Mouse (Mus musculus): ENCODE measurements at regions not wholly inside any gene's neighbourhood (a gene's known extent, or its start where the extent isn't known, plus 50 kb on each side); places are given as distances from the start of the nearest gene placed in this dataset.
A peak's percentile ranks its signal among the peaks of the same experiment; 100 is the strongest.

DNA sequence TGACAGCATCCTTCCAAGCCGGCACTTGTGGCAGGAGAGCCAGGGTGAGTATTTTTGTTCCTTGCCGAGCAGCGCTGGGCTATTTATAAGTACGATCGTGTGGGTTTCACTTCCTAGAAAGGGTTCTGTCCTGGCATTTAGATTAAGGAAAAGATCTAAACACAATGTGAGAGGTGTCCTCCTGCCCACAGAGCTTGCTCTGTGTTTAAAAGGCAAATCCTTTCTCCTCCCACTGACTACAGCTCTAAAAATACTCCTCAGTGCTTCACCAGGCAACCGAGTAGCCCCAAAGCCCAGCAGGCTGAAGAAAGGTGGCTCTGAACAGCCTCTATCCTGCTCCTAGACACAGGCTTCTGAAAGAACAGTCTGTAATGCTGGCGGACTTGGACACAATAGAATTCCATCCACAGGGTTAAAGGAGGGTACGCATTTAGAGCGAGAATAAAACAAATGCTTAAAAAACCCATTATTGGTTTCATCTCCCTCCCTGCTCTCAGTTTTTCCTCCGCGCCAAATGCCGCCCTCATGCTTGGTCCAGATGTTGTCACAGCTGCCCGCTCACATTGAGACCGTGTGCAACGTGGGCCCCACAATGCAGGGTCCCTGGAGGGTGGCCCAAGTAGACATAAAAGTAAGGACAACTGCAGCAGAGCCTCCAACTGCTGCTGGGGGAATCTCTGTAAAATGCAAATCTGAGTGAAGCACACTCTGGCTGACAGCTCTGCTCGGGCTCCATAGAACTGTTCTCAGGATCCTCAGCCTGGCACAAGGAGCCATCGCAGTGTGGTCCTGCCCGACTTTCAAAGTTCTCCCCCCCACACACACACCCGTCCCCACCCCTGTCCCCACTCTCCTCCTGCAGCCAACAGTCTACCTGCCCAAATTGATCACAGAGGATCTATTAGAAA, 397.8 kb upstream of the Mgmt start:
- Histone ChIP-seq H3K36me3 (no peaks in the 10 kb centered on the region), H3K9ac (no peak overlapping the region), H3K4me2 (replicated peaks) (peak overlapping the region; percentile 37), H3K27ac (no peak overlapping the region), H3K4me1 (peaks cover 40% of the 10 kb centered on the region), H3K9me3 (no peaks in the 10 kb centered on the region), H3K27me3 (replicated peaks) (no peaks in the 10 kb centered on the region; the same call in 1 of the 2 replicates), H3K4me3 (no peak overlapping the region)
- WGBS: 25% methylated on average over 19 of the region's 19 CpGs
- no peak for ATAC-seq (ENCODE audit: low FRiP score, low read depth)

DNA sequence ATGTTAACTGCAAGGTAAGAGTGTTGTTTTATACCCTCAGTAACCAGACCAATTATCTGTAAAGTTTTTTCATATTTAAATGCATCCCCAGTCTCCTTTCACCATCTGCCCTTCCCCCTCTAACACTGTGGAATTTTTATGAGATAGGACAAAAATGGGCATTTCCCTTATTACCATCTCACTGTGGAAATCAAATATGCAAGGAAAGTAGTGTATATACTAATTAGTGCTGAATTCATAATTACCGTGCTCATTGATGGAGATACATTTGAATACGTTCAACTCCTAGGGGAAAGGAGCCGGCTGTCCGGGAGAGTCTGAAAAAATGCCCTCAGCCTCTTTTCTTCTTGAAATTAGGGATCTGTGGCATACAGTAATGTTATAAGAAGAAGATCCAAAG, 394.4 kb upstream of the Mgmt start:
- Histone ChIP-seq H3K27ac (no peak overlapping the region), H3K4me2 (replicated peaks) (no peak overlapping the region), H3K4me3 (no peak overlapping the region), H3K27me3 (replicated peaks) (no peaks in the 10 kb centered on the region; the same call in 1 of the 2 replicates), H3K9me3 (no peaks in the 10 kb centered on the region), H3K36me3 (no peaks in the 10 kb centered on the region), H3K4me1 (peaks cover 49% of the 10 kb centered on the region), H3K9ac (no peak overlapping the region)
- 40% methylated on average over 4 of the region's 4 CpGs for WGBS
- no peak for ATAC-seq (ENCODE audit: low FRiP score, low read depth)

DNA sequence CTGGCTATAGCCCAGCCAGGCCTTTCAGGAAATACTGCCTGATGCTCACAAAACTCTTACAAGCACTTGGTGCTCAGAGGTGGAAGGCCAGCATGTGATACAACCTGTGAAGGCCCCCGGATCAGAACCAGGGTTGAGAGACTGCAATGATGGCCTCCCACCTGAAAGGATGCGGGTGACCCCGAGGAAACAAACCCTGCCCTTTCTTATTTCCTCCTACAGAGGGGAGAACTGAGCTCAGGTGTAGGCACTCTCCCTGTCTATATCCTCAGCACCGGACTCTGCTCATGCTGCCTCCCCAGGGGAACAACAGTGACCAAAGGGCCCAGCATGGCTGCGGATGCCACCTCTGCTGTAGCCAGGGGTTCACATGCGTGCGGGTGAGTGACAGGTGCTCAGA, 393.3 kb upstream of the Mgmt start:
- no peaks in the 10 kb centered on the region; the same call in 1 of the 2 replicates for H3K27me3 ChIP-seq (replicated peaks)
- no peaks in the 10 kb centered on the region for H3K9me3 ChIP-seq
- H3K4me2 ChIP-seq (replicated peaks): no peak overlapping the region
- peaks cover 43% of the 10 kb centered on the region for H3K4me1 ChIP-seq
- H3K36me3 ChIP-seq: no peaks in the 10 kb centered on the region
- no peak overlapping the region for H3K9ac ChIP-seq
- H3K27ac ChIP-seq: no peak overlapping the region
- WGBS: 93% methylated on average over 7 of the region's 7 CpGs
- ATAC-seq (ENCODE audit: low FRiP score, low read depth): no peak
- no peak overlapping the region for H3K4me3 ChIP-seq

DNA sequence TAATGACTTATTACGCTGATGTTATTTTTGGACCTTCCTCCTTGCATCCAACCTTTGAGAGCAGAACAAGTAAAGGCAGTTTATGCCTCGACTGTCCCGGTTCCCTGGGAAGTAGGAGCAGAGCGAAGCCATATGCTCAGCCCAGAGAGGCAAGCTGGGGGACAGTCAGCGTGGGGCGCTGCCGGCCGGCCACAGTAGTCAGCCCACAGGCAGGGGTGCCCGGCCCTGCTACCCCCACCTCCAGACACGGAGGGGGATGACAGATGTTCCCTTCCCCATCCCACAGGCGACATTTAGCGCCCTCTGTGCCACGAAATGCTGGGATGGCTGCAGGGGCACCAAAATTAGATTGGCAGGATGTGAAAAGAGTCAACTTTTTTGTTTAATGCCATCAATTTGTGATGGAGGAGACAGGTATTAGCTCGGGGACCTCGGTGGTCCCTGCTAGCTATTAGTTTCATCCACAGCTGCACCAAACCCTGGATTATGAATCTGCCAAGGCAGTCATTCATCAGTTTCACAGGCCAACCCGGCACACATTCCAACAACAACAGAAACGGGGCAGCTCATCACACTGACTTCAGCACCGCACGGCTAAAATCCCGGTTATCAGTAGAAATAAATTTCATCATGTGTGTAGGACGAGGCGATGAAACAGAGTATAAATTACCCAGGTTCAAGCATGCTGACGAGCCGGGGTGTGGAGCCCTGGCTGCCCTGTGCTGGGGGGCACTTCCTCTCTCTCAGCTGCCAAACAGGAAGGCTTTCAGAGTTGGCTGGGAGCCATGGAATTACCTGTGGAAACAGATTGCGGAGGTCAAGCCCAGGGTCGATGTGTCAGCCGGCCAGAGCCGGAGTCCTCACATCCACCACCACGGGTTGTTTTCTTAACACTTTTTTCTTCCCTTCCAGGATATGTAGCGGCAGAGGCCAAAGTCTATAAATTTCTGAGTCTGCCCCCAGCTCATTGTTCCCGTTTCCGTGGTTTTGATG, 392.3 kb upstream of the Mgmt start:
- ATAC-seq (ENCODE audit: low FRiP score, low read depth): 0 out of 2 replicates have a peak, but pooled peaks have one; percentile 21
- WGBS: 38% methylated on average over 32 of the region's 32 CpGs
- peaks cover 32% of the 10 kb centered on the region for H3K4me1 ChIP-seq
- H3K9ac ChIP-seq: no peak overlapping the region
- H3K36me3 ChIP-seq: no peaks in the 10 kb centered on the region
- peak overlapping the region; percentile 36 for H3K4me2 ChIP-seq (replicated peaks)
- peak overlapping the region; percentile 20; the same call in 1 of the 2 replicates for H3K27ac ChIP-seq
- no peaks in the 10 kb centered on the region for H3K27me3 ChIP-seq (replicated peaks)
- no peak overlapping the region for H3K4me3 ChIP-seq
- no peaks in the 10 kb centered on the region for H3K9me3 ChIP-seq

DNA sequence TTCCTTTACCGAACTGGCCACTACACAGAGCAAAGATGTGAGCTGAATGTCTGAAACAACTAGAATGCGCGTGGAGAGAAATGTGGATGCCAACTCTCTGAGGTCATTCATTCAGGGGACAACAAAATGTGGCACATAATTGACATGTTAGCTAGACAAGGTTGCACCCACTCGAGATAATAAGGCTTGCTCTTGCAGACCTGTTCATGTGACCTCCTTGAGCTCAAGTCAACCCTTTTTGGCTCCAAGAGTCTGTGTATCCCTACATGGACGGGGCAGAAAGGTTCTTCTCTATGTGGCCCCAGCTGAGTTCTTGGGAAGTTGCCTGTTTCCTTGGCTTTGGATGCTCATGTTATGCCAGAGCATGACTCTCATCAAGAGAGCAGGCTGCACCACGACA, 383.0 kb upstream of the Mgmt start:
- ATAC-seq (ENCODE audit: low FRiP score, low read depth): no peak
- Histone ChIP-seq H3K27me3 (replicated peaks) (no peaks in the 10 kb centered on the region), H3K9me3 (no peaks in the 10 kb centered on the region), H3K4me3 (no peak overlapping the region), H3K4me2 (replicated peaks) (no peak overlapping the region), H3K9ac (no peak overlapping the region), H3K27ac (no peak overlapping the region), H3K36me3 (no peaks in the 10 kb centered on the region), H3K4me1 (no peaks in the 10 kb centered on the region)
- 86% methylated on average over 6 of the region's 6 CpGs for WGBS

DNA sequence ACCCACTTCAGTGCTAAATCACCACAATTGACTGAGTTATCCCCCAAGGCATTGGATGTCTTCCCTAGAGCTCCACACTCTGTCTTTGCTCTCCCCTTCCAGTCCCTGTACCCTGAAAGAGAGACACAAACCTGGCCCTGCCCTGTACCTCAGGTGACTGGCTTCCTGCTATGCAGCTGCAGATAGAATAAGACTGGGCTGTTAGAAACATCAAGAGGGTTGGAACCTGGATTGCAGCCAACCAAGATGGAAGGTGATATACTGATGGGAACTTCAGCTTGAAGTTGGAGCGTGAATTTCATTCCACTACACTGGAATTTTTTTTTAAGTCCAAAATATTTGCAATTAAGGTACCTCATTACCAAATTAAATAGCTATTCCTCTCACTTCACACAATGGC, 379.0 kb upstream of the Mgmt start:
- H3K36me3 ChIP-seq: no peaks in the 10 kb centered on the region
- no peak overlapping the region for H3K27ac ChIP-seq
- ATAC-seq (ENCODE audit: low FRiP score, low read depth): no peak
- H3K27me3 ChIP-seq (replicated peaks): no peaks in the 10 kb centered on the region
- no peak overlapping the region for H3K4me2 ChIP-seq (replicated peaks)
- WGBS: 80% methylated on average over 1 of the region's 1 CpGs
- H3K9me3 ChIP-seq: no peaks in the 10 kb centered on the region
- H3K4me3 ChIP-seq: no peak overlapping the region
- no peak overlapping the region for H3K9ac ChIP-seq
- H3K4me1 ChIP-seq: no peaks in the 10 kb centered on the region

DNA sequence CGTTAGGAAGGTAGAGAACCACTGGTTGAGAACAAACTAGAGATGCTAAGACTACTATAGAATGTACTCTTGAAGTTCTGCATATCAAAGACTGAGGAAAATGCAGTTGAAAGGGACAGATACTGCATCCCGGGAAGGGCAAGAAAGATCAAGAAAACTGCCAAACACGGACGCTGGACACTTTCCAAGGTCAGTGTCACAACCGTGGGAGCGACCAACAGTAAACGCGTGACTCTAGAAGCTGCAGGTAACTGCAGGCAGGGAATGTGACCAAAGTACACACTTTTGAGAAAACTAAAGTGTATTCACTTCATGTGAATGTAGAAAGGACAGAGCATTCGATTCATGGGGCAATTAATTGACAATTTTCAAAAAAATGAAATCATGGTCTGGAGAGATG, 368.6 kb upstream of the Mgmt start:
- ATAC-seq (ENCODE audit: low FRiP score, low read depth): no peak

GRCm38 (mm10) chr7:136530006-136530785, 364.2 kb upstream of the Mgmt start:
- no peak overlapping the region for H3K9ac ChIP-seq
- no peaks in the 10 kb centered on the region for H3K27me3 ChIP-seq (replicated peaks)
- no peaks in the 10 kb centered on the region for H3K4me1 ChIP-seq
- 85% methylated on average over 8 of the region's 8 CpGs for WGBS
- no peak for ATAC-seq (ENCODE audit: low FRiP score, low read depth)
- no peak overlapping the region for H3K4me3 ChIP-seq
- no peak overlapping the region for H3K4me2 ChIP-seq (replicated peaks)
- no peaks in the 10 kb centered on the region for H3K36me3 ChIP-seq
- H3K9me3 ChIP-seq: no peaks in the 10 kb centered on the region
- H3K27ac ChIP-seq: no peak overlapping the region

More for the DNA sequence above, 368.6 kb upstream of the Mgmt start:
- Histone ChIP-seq H3K27me3 (replicated peaks) (no peaks in the 10 kb centered on the region), H3K36me3 (no peaks in the 10 kb centered on the region), H3K9ac (no peak overlapping the region), H3K4me2 (replicated peaks) (no peak overlapping the region), H3K4me3 (no peak overlapping the region), H3K4me1 (no peaks in the 10 kb centered on the region), H3K9me3 (no peaks in the 10 kb centered on the region), H3K27ac (no peak overlapping the region)
- 93% methylated on average over 9 of the region's 9 CpGs for WGBS

- no peak overlapping the region for H3K27ac ChIP-seq
- no peak for ATAC-seq (ENCODE audit: low FRiP score, low read depth)
- no peak overlapping the region for H3K4me2 ChIP-seq (replicated peaks)
- no peaks in the 10 kb centered on the region for H3K9me3 ChIP-seq
- no peak overlapping the region for H3K4me3 ChIP-seq
- no peaks in the 10 kb centered on the region for H3K4me1 ChIP-seq
- H3K36me3 ChIP-seq: no peaks in the 10 kb centered on the region
- 73% methylated on average over 7 of the region's 7 CpGs for WGBS
- no peak overlapping the region for H3K9ac ChIP-seq
- H3K27me3 ChIP-seq (replicated peaks): no peaks in the 10 kb centered on the region
Measured at GRCm38 (mm10) chr7:136531301-136531700, 363.1 kb upstream of the Mgmt start.

DNA sequence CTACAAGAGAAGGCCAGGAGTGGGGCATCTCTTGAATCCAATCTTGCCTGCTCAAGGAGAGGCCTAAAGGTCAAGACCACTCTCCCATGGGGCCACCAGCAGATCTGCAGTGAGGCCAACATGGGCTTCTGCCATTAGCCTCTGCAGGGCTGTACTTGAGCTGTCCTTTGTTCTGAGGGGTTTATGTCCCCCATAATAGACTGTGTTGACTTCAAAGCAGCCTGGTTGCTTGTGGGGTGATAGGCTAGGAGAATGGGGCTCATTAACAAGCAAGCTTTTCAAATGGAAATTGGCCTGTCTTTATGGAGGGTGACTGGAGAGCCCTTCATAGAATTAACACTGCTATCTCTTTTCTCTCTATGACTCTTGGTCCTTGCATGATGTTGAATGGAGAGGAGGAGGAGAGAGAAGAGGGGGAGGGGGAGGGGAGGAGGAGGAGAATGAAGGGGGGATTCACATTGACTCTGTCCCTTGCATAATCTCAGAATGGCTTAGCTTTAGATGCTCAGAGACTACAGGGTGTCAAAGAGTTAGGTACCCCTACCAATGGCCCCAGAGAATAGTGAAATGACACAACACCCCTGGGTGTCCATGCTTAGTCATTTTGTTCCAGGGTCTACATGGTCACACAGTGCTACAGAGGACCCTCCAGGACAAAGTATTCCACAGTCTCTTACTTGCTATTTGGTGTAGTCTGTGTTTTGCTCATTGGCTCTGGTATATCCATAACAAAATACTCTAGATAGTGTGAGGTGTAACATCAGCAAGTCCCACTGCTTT, 352.3 kb upstream of the Mgmt start:
- no peak overlapping the region for H3K4me3 ChIP-seq
- no peak overlapping the region for H3K9ac ChIP-seq
- no peaks in the 10 kb centered on the region for H3K9me3 ChIP-seq
- no peaks in the 10 kb centered on the region for H3K27me3 ChIP-seq (replicated peaks)
- peak; percentile 68; the same call in 1 of the 2 replicates for ATAC-seq (ENCODE audit: low FRiP score, low read depth)
- H3K27ac ChIP-seq: no peak overlapping the region
- no peaks in the 10 kb centered on the region for H3K36me3 ChIP-seq
- no peak overlapping the region for H3K4me2 ChIP-seq (replicated peaks)
- peaks cover 7% of the 10 kb centered on the region for H3K4me1 ChIP-seq

DNA sequence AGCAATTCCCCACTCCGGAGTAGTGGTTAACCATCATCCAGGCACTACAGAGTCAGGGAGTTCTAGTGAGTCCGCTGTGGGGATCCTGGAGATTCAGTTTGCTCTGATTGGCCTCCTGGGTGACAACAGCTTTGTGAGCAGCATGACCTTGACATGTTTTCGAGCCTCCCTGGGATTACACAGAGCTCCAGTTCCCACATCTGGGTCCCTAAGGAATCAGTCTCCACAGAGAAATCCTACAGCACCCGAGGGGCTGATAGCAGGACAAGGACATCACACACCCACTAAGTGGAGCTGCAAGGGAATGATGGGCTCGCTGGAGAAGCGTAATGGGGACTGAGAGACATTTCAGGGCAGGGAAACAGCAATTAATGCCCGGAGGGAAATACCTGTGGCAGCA, 351.5 kb upstream of the Mgmt start:
- no peak for ATAC-seq (ENCODE audit: low FRiP score, low read depth)
- Histone ChIP-seq H3K27ac (no peak overlapping the region), H3K27me3 (replicated peaks) (no peaks in the 10 kb centered on the region), H3K4me2 (replicated peaks) (no peak overlapping the region), H3K36me3 (no peaks in the 10 kb centered on the region), H3K4me1 (peaks cover 7% of the 10 kb centered on the region), H3K4me3 (no peak overlapping the region), H3K9me3 (no peaks in the 10 kb centered on the region), H3K9ac (no peak overlapping the region)
- 68% methylated on average over 7 of the region's 7 CpGs for WGBS
